Mouse (Mus musculus) E14TG2a.4 (cell line): ENCODE measurements at regions not wholly inside any gene's neighbourhood (a gene's known extent, or its start where the extent isn't known, plus 50 kb on each side); places are given as distances from the start of the nearest gene placed in this dataset.

Source experiments
- CTCF ChIP-seq: conservative IDR thresholded peaks from 2 replicates; pipeline ENCODE4 v1.5.1; 2014; ENCODE audit warnings: low read length
- NANOG ChIP-seq: IDR thresholded peaks from 2 replicates; pipeline ENCODE4 v1.6.1; 2014; ENCODE audit warnings: borderline replicate concordance, low read length, mixed read lengths
- POU5F1 ChIP-seq: IDR thresholded peaks from 2 replicates; pipeline ENCODE4 v1.6.1; 2014; ENCODE audit warnings: low read length, borderline replicate concordance

DNA sequence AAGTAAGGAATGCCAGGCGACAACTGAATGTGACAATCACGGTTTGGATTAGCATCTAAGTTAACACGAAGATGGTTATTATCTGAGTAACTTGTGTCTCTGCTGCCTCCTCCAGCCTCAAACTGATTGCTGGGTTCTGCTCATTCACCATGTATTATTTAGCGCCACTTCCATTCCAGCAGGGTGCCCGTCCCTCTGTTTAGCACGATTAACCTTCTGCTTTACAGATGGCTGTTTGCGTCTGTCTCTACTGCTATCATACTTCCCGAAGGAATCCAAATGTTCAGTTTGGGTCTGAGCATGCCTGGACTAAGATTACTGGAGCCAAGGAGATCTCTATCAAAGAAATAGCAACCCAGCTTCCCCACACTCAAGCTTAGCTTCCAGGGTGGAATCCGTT is 95.6 kb downstream of the Cyp26a1 start:
- TF ChIP-seq CTCF: no peak
- TF ChIP-seq POU5F1: no peak
- no peak for TF ChIP-seq NANOG
